Mouse (Mus musculus) heart, adult 2 months (tissue): ENCODE results near the gene Abcb7. TPM values are rescaled to one million over a fixed set of nuclear protein-coding genes. Genes with fewer than 3 reads are reported as not detected.

Experiments
- DNase-seq, 2 experiments: peaks; one replicate each; pipeline ENCODE4 v3.0.0; 2021
- H3K27ac ChIP-seq: fragments of 200-600 bp; 2 replicates; pipeline ENCODE4 v1.8.1; 2022
- H3K27me3 ChIP-seq: fragments of 200-500 bp; 2 replicates; pipeline ENCODE4 v1.6.1; 2012; ENCODE audit warnings: mild to moderate bottlenecking, low read length, inconsistent platforms, mixed read lengths; ENCODE audit not compliant: control insufficient read depth, insufficient read depth
- H3K36me3 ChIP-seq: fragments of 200-500 bp; 2 replicates; pipeline ENCODE4 v1.6.1; 2012; ENCODE audit warnings: low read length, inconsistent platforms; ENCODE audit not compliant: control insufficient read depth, insufficient read depth
- H3K4me1 ChIP-seq: fragments of 200-500 bp; 2 replicates; pipeline ENCODE4 v1.6.1; 2011; ENCODE audit warnings: low read length; ENCODE audit not compliant: control insufficient read depth, insufficient read depth
- H3K4me3 ChIP-seq: fragments of 200-600 bp; 2 replicates; pipeline ENCODE4 v1.8.1; 2022
- H3K79me2 ChIP-seq: fragments of 200-500 bp; replicated peaks from 2 replicates; pipeline ENCODE4 v1.6.1; 2012; ENCODE audit warnings: mild to moderate bottlenecking, inconsistent platforms, low read length, moderate library complexity, mixed read lengths; ENCODE audit not compliant: control insufficient read depth, insufficient read depth
- H3K9ac ChIP-seq: fragments of 200-500 bp; 2 replicates; pipeline ENCODE4 v1.6.1; 2012; ENCODE audit warnings: low read depth, mild to moderate bottlenecking, control low read depth, inconsistent platforms, low read length, mixed read lengths
- CTCF ChIP-seq: fragments of 200-600 bp; IDR thresholded peaks from 2 replicates; pipeline ENCODE4 v1.8.1; 2022; ENCODE audit warnings: antibody characterized with exemption, mild to moderate bottlenecking, moderate library complexity
- EP300 ChIP-seq: fragments of 200-500 bp; IDR thresholded peaks from 2 replicates; pipeline ENCODE4 v1.6.1; 2011; ENCODE audit warnings: low read depth, low read length, control low read depth; ENCODE audit not compliant: insufficient read depth
- POLR2A ChIP-seq: fragments of 200-500 bp; IDR thresholded peaks from 2 replicates; pipeline ENCODE4 v1.6.1; 2011; ENCODE audit warnings: mild to moderate bottlenecking, low read depth, low read length, control low read depth; ENCODE audit not compliant: insufficient read depth
- WGBS: fragments of 180-500 bp; shearing (Covaris S2); methylation state at CpG from one replicate; pipeline ENCODE4 v1.1.7; 2018; 5-methylcytosine and 5-hydroxymethylcytosine counted together
- intact Hi-C: fragments of 180-260 bp; cut with DNase I; formaldehyde crosslinking; loops from one replicate; pipeline ENCODE4 v1.15.1; 2025
- polyA plus RNA-seq: library from polyadenylated mRNA; depleted of rRNA; stranded (reverse); fragments of >200 nt; gene quantifications from 2 replicates; pipeline ENCODE4 v1.2.3, GENCODE M21; 2012; rRNA removed
- total RNA-seq, 2 experiments: library from RNA; stranded (reverse); gene quantifications; 2 replicates each; pipeline ENCODE4 v1.2.3; 2021

Abcb7 gene
- total and polyA plus RNA-seq, 3 experiments = 3.7 to 38.5 (median 30.2) TPM

DNA sequence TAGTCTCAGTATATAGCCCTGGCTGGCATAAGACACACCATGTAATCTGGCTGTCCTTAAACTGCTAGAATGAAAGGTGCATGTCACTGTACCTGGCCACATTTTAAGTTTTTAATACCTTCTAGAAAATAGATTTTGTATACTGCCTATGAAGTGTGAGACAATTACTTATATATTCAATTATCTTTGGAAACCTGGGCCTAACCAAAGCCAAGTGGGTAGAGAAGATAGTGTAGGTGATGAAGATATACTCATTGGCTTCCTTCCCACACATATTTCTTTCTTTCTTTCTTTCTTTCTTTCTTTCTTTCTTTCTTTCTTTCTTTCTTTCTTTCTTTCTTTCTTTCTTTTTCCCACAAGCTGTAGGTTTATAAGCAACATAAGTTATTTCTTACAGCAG, 121.9 kb downstream of the Abcb7 start:
- H3K36me3 ChIP-seq = no peaks in the 10 kb centered on the region
- no peaks in the 10 kb centered on the region for H3K4me1 ChIP-seq
- intact Hi-C loops = loop anchor here (10.0 kb wide), 1 partner anchor 193 kb away; the partner anchor contains the start of gene Uprt
- H3K79me2 ChIP-seq = no peaks in the 10 kb centered on the region
- no peak overlapping the region for H3K27ac ChIP-seq
- no peak overlapping the region for H3K9ac ChIP-seq
- no peak overlapping the region for H3K4me3 ChIP-seq
- no peak for TF ChIP-seq EP300
- no peak for TF ChIP-seq CTCF
- TF ChIP-seq POLR2A = no peak
- no peak for DNase-seq
- H3K27me3 ChIP-seq = no peaks in the 10 kb centered on the region

DNA sequence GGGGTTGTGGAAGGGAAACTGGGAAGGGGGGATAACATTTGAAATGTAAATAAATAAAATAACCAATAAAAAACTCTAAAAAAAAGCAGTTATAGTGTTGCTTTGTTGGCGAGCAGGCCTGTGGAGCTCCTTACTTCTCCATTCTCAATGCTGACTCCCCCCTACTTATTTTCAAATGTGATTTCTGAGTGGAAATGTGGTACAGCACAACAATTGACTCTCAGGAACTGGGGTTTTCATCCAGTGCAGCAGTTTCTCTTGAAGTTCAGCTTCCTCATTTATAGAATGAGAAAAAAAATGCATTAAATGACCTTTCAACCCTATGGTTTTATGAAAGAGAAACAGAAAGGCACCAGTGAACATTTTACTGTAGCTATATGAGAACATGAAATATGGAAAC, 133.8 kb downstream of the Abcb7 start:
- DNase-seq = no peak
- intact Hi-C loops = no loop called here
- Histone ChIP-seq H3K9ac (no peak overlapping the region), H3K27ac (no peak overlapping the region), H3K4me3 (no peak overlapping the region), H3K79me2 (no peaks in the 10 kb centered on the region), H3K4me1 (no peaks in the 10 kb centered on the region), H3K27me3 (no peaks in the 10 kb centered on the region), H3K36me3 (no peaks in the 10 kb centered on the region)
- WGBS = 92% methylated on average over 1 of the region's 1 CpGs
- TF ChIP-seq POLR2A = no peak
- no peak for TF ChIP-seq EP300
- no peak for TF ChIP-seq CTCF

DNA sequence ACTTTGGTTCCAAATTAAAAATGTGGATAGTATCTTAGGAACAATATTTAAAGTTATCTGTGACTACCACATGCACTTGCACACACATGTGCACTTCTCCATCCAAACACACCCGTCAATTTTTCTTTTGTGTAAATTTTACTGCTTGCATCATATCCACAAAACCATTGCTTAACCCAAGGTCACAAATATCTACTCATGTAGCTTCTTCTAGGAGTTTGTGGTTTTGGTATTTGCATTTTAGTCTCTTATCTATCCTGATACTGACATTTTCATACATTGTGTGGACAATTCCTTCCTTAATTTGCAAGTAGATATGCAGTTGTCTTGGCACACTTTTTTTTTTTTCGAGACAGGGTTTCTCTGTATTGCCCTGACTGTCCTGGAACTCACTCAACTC, 149.3 kb downstream of the Abcb7 start:
- Histone ChIP-seq H3K9ac (no peak overlapping the region), H3K27ac (no peak overlapping the region), H3K27me3 (no peaks in the 10 kb centered on the region), H3K4me3 (no peak overlapping the region), H3K36me3 (no peaks in the 10 kb centered on the region), H3K79me2 (no peaks in the 10 kb centered on the region), H3K4me1 (no peaks in the 10 kb centered on the region)
- DNase-seq = no peak
- intact Hi-C loops = no loop called here
- no peak for TF ChIP-seq POLR2A
- TF ChIP-seq CTCF = no peak
- TF ChIP-seq EP300 = no peak
- whole genome bisulfite sequencing = 64% methylated on average over 2 of the region's 2 CpGs

DNA sequence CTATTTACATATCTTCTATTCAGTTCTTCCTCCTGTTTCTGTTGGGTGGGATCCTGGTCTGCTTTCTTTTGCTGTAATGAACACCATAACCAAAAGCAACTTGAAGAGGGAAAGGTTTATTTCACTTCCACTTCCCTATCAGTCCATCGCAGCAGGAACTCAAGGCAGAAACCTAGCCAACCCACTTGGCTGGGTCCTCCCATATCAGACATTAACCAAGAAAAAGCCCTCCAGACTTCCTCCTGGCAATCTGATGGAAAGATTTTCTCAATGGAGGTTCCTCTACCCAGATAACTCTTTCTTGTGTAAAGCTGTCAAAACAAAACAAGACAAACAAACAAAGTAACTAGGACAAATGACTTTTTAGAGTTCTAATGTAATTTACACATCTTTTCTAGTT, 151.2 kb downstream of the Abcb7 start:
- intact Hi-C loops = no loop called here
- Histone ChIP-seq H3K79me2 (no peaks in the 10 kb centered on the region), H3K9ac (no peak overlapping the region), H3K4me3 (no peak overlapping the region), H3K4me1 (no peaks in the 10 kb centered on the region), H3K36me3 (no peaks in the 10 kb centered on the region), H3K27me3 (no peaks in the 10 kb centered on the region), H3K27ac (no peak overlapping the region)
- 48% methylated on average over 1 of the region's 1 CpGs for WGBS
- TF ChIP-seq POLR2A = no peak
- no peak for DNase-seq

DNA sequence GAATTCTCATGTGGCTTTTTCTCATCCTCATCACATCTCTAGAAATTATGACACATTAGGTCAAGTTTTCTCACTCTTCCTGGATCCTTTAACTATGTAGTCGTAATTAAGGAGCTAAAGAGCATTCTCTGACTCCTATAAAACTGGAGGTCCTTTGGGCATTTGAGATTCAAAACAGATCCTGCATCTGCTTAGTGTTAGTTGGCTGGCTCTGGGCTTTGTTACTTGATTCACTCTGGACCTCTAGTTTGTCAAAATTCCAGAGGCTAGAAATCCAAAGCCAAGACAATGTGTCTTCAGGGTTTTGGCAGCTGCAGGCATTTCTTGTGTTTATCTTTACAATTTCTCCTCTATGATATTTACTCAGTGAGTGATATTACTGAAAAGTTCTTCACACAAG, 157.1 kb downstream of the Abcb7 start:
- no peaks in the 10 kb centered on the region for H3K36me3 ChIP-seq
- no peaks in the 10 kb centered on the region for H3K4me1 ChIP-seq
- intact Hi-C loops = no loop called here
- H3K27ac ChIP-seq = no peak overlapping the region
- no peak overlapping the region for H3K9ac ChIP-seq
- 23% methylated on average over 1 of the region's 1 CpGs for WGBS
- H3K79me2 ChIP-seq = no peaks in the 10 kb centered on the region
- TF ChIP-seq POLR2A (no peak), EP300 (no peak), CTCF (no peak)
- no peaks in the 10 kb centered on the region for H3K27me3 ChIP-seq
- no peak for DNase-seq
- H3K4me3 ChIP-seq = no peak overlapping the region

Other genes starting within 250 kb of the Abcb7 start
- under 1 TPM; 0.13 to 0.20 TPM for gene Nexmif, start 212.7 kb downstream of the Abcb7 start, total RNA-seq
- 0.02 and 0.06 TPM in 2 replicates for gene Nexmif, start 212.7 kb downstream of the Abcb7 start, polyA plus RNA-seq
- 1 to 10 TPM; 8.1 to 8.7 TPM for gene Uprt, start 69.0 kb upstream of the Abcb7 start, total RNA-seq
- gene Uprt, start 69.0 kb upstream of the Abcb7 start, polyA plus RNA-seq = 2.3 and 4.2 TPM in 2 replicates